Mouse (Mus musculus): ENCODE data around the gene Uqcc3.

DNA sequence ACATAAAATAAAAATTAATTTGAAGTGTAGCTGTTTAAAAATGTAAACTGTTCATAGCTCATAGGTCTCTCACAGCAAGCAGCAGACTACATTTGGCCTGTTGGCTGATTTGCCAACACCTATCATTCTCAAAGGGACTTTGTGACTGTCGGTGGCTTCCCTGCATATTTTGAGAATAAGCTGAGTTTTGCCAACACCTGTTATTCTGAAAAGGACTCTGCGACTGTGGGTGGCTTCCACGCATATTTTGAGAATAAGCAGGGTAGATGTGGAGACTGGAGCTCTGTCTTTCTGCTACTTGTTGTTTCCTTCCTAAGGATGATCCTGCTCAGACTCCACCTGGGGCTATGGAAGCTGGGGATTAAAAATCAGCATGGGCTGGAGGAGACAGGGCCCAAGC is 27.6 kb downstream of the Uqcc3 start:
- TF ChIP-seq GATA1 (IDR thresholded peaks at IDR 0.05; ENCODE audit: borderline replicate concordance, low read length): no peak
- no peak for TF ChIP-seq FLI1 (IDR thresholded peaks at IDR 0.05; ENCODE audit: low read length)
